Mouse (Mus musculus): Measurements from ENCODE around the gene Git2.

- TF ChIP-seq SRF (IDR thresholded peaks at IDR 0.05; ENCODE audit: control insufficient read depth, insufficient read length, low read depth) (no peak), POLR2A (IDR thresholded peaks at IDR 0.05; ENCODE audit: insufficient read length, low read depth) (no peak), TCF3 (IDR thresholded peaks at IDR 0.05; ENCODE audit: insufficient read length, low read depth) (no peak)
Observed at GRCm38 (mm10) chr5:114681717-114682116, 93.6 kb downstream of the Git2 start.

All from myocyte (in vitro differentiated cells).